Mouse (Mus musculus): Measurements from ENCODE around the gene Dock3. TPM values are rescaled to one million over a fixed set of nuclear protein-coding genes. Genes with fewer than 3 reads are reported as not detected.
A peak's percentile ranks its signal among the peaks of the same experiment; 100 is the strongest.
"Not testable (repeated sequence)": the region's sequence is repeated elsewhere in the genome, so short reads cannot be mapped to it uniquely, and the experiment has no call there.

Gene Dock3
- polyA plus RNA-seq, 1 experiment = 0.69 TPM

DNA sequence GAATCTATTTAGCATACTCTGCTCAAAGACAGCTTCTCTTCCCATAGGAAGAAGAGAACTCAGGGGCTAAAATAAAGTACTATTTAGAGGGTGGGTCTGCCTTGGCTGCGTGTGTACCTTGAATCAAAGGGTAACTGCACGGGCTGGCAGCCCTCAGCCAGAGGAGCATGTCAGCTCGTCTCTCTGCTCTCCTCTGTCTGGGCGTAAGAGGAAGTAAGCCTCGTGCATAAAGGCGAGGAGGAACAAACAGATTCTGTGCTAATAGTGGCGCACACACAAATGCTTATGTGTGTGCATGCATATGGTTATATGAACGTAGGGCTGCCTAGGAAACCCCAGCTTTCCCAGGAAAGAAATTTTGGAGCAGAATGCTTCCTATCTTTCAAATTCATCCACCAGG is 29.1 kb upstream of the Dock3 start:
- 48% methylated on average over 8 of the region's 8 CpGs for WGBS
- no peak for DNase-seq (ENCODE audit: low read depth, low spot score)

DNA sequence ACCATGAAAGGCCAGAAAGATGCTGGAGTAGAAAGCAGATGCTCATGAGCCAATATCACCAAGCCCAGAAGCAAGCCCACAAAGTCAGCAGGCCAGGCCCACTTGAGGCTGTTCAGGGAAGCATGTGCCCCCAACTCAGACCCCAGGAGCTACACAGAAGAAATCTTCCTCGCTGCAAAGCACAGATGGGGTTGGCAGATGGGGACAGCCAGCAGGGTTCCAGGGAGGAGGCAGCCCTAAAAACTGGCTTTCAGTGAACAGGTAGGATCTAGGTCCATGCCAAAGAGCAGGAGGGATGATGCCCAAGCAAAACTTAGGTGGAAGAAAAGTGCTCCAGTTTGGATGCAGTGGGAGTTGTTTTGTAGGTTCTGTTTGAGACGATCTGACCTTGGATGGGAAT is 28.7 kb upstream of the Dock3 start:
- 61% methylated on average over 2 of the region's 2 CpGs for WGBS
- DNase-seq (ENCODE audit: low read depth, low spot score) = no peak

DNA sequence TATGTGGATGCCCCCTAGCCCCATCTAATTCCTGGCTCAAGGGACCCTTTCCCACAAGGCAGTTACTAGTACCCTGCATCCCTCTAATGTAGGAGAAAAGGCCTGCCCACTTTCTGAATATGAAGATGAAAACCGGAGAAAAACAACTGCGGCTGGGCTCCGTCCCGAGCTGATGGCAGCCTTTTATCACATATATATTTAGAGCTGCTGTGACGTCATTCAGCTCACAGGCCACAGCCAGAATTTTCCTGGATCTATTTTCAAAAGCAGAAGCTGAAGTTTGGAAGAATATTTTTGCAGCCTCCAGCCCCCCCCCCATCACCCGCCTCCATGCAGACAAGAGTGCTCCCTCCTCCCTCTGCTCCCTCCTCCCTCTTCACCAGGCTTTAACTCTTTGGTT is 27.9 kb upstream of the Dock3 start:
- DNase-seq (ENCODE audit: low read depth, low spot score) = no peak
- 81% methylated on average over 6 of the region's 6 CpGs for WGBS

DNA sequence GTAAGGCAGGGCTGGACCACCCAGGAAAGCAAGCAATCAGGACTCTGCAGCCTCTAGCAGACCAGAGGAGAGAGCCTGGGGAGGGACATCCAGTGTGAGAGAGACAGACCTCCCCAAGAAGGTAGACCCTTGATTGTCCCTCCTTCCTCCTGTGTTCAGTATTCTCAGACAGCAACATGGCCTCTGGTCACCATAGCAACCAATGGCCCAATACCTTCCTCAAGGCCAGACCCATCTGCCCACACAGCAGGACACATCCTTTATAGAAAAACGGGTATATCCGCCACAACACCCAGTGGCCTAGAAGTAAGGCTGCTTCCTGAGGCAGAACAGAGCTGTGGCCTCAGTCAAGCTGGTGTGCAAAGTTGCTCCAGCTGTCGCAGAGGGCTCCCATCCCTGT is 23.9 kb upstream of the Dock3 start:
- 83% methylated on average over 3 of the region's 3 CpGs for WGBS

DNA sequence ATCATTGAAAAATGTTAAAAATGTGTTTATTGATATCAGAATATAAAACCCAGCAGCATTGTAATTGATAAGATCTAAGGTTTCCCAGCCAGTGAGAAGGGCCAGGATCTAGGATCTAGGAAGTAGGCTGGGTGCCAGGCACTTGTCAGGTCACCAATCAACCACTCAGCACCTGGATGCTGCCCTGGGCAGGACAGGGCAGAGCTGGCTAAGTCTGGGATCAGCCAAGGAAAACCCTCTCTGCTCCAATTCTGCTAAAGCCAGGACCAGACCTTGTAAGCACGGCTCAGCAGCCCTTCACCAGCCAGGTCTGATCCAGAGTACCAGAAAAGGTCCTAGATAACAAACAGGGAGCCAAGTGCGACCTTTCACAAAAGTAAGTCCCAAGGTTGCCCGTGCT is 23.2 kb upstream of the Dock3 start:
- 81% methylated on average over 3 of the region's 3 CpGs for WGBS

More for the DNA sequence above, 23.9 kb upstream of the Dock3 start:
- no peak for DNase-seq (ENCODE audit: low read depth, low spot score)

DNA sequence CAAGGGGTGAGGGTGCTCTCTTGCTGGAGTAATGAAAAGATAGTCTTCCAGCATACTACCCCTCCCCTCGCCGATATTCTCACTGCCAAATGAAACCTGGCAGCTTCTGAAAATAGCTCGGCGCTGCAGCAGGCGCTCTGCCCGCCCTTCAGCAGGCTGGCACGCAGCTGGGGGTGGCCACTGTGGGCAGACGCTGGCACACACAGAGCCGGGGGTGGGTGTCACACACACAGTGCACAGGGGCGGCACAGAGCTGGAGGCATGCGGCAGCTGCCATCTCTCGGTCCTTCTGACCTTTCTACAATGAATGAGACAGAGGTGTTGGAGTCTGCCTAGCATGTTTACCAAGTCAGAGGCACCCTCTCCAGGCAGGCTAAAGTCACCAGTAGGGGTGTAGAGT is 22.8 kb upstream of the Dock3 start:
- 81% methylated on average over 12 of the region's 12 CpGs for WGBS
- DNase-seq (ENCODE audit: low read depth, low spot score) = no peak

More for the DNA sequence above, 23.2 kb upstream of the Dock3 start:
- no peak for DNase-seq (ENCODE audit: low read depth, low spot score)

DNA sequence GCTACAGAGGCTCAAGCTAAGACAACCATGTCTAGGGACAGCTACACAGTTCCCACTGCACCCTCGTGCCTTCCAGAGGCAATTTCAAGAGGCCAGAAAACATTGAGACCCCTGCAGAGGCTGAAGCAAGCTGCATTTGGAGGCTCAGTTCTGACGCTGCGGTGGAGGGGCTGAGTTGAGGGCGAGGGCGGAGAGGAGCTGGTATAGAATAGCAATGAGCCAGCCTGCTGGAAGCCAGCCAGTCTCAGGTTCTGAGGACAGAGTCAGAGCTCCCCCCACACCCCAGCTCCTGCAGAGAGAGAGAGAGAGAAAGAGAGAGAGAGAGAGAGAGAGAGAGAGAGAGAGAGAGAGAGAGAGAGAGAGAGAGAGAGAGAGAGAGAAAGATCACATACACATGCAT is 20.5 kb upstream of the Dock3 start:
- WGBS = 41% methylated on average over 5 of the region's 5 CpGs
- DNase-seq (ENCODE audit: low read depth, low spot score) = no peak

DNA sequence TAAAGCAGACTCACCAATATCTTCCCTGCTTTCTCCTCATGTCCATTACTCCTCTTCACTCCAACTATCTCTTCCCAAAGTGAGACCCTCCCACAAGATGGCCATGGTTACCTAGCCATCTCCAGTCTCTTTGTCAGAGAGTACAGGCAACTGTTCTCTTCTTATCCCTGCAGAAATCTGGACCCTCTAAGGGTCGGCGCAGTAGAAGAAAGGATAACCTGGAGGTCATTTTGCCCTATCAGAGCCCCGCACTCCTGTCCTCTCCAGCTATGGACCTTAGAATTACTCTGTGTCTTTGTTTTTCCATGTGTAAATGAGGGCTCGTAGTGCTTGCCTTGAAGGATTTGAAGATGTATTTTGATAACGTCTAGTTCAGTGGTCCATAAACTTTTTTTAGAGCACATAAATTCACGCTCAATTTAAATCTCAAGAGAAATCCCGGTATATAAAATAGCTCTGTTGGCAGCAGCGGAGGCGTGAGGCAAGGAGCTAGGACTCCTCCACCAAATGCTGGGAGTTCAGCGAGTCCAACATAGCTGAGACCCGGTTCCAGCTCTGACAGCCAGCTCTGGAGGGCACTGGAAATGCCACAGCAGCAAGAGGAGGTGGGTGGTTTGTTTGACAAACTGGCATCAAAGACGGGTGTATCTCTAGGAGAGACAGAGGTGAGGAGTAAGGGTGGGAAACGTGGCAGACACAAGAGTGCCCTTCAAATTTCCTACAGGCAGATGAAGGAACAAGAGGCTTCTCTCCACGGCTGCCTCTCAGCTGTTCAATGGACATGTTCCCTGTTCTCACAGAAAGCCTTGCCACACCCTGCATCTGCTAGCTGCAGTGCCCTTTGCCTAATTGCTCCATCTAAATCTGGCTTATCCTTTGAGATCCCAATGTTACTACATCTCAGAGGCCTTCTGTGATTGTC is 19.0 kb upstream of the Dock3 start:
- 74% methylated on average over 14 of the region's 14 CpGs for WGBS
- DNase-seq (ENCODE audit: low read depth, low spot score) = no peak

DNA sequence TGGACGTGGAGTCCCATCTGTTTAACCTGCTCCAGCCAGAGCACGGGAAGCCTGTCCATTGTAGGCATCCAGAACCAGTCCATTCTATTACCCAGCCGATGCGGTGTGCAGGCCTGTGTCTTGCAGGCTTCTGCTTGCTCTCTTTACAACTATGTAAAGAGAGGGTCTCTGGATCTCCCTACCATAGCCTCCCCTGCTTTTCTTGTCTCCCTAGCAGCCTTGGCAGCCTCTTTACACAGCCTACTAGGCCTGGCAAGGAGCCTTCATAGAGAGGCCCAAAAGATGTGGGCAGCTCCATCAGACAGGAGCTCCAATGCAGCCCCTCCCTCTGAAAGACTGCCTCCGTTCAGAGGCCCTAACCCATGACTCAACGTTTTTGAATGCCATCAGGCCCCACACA is 17.4 kb upstream of the Dock3 start:
- no peak for DNase-seq (ENCODE audit: low read depth, low spot score)
- 74% methylated on average over 6 of the region's 6 CpGs for WGBS

DNA sequence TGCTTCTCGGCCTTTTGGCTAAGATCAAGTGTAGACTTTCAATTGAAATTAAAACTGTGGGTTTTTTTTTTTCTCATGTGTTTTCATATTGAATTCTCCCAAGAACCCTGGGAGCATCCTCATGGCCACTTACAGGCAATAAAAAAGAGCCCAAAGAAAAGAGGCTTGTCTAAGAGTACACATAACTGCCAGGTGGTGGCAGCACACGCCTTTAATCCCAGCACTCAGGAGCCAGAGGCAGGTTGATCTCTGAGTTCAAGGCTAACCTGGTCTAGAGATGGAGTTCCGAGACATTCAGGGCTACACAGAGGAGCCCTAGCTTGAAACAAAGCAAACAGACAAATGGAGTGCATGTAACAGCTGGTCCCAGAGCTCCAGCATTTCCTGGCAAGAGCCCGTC is 14.5 kb upstream of the Dock3 start:
- WGBS = 52% methylated on average over 4 of the region's 4 CpGs
- no peak for DNase-seq (ENCODE audit: low read depth, low spot score)

DNA sequence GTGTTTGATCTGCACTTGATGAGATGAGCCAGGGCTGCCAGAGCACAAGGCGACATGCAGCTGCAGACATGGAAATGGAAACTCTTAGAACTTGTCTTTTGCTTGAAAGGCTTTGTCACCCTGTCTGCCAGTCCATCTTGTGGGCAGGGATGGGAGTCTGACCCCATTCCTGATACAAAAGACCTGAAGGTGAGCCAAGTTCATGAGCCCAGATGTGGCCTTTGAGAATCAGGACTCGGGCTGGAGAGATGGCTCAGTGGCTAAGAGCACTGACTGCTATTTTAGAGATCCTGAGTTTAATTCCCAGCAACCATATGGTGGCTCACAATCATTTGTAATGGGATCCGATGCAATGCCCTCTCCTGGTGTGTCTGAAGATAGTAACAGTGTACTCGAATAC is 13.6 kb upstream of the Dock3 start:
- 70% methylated on average over 4 of the region's 4 CpGs for WGBS
- DNase-seq (ENCODE audit: low read depth, low spot score) = no peak

DNA sequence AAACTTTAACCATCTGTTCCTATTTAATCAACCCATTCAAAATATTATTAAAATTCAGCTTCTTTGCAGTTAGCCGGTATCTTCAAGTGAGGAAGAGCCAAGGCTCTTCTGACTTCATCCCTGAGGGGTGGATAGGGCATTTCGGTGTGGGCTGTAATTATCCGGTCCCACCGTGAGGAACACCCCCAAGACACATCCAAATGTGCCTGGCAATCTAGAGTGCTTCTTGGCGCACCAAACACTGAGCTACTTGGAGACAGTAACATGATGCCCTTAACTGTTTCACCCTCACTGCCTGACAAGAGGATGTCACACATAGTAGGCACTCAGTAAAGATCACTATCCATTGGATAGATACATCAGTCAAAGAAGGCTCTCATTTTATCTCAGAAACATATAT is 4.4 kb upstream of the Dock3 start:
- DNase-seq (ENCODE audit: low read depth, low spot score) = no peak
- 65% methylated on average over 5 of the region's 5 CpGs for WGBS

DNA sequence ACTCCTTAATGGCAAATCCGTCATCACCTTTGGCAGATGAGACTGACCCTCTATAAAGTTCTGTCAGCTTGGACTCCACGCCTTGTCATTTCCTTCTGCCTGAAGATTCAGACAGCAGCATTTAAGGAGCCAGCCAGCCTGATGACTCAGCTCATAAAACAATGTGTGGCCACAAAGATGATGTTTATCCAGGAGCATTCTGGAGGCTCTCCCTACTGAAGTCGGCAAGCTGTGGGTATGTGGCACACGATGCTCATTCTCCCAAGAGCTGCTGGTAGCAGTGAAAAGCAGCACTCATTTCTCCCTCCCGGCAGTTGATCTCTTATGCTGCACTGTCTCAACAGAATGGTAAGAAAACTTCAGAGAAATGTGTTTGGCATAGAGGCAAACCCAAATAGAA is 3.6 kb upstream of the Dock3 start:
- WGBS = 12% methylated on average over 5 of the region's 5 CpGs
- DNase-seq (ENCODE audit: low read depth, low spot score) = peak; percentile 24

DNA sequence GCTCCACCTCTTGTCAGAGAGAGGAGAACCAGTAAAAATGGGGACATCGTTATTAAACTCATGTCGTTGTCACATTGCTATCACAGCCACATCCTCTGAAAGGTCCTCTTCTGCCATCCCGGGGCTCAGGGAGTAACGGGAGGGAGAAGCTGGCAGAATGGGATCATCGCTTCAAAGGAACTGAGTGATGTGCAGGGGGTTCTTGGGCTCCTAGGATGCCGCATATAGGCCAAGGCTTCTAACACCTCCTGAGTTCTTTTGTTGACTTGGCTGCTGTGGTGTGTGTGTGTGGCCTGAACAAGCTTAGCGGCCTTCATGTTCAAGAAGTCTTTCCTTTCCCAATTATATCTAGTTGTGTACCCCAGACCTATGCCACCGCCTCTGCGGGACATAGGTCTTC is 431 bp upstream of the Dock3 start:
- DNase-seq (ENCODE audit: low read depth, low spot score) = no peak
- 25% methylated on average over 9 of the region's 9 CpGs for WGBS

DNA sequence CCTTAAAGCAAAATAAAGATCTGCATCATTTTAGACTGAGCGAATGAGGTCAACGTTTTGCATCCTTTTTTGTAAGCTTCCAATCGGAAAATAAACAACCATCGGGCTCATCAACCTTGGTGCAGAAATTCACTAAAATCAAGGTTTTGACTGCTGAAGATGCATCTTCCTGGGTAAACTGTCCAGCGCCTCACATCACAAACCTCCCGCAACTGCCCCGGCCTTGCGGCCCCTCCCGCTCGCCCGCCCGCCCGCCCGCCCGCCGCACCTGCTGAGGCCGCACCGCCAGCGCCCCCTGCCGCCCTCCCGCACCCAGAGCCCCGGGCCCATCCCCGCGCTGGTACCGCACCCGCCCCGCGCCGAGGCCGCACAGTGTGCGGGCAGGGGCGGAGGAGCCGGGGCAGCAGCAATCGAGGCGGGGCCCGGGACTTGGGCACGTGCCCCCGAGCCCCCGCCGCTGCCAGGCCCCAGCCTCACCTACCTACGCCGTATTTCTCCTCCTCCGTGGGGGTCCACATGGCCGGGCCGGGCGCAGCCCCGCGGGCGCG is 644 bp downstream of the Dock3 start:
- DNase-seq (ENCODE audit: low read depth, low spot score) = no peak
- 2% methylated on average over 45 of the region's 50 CpGs for WGBS

DNA sequence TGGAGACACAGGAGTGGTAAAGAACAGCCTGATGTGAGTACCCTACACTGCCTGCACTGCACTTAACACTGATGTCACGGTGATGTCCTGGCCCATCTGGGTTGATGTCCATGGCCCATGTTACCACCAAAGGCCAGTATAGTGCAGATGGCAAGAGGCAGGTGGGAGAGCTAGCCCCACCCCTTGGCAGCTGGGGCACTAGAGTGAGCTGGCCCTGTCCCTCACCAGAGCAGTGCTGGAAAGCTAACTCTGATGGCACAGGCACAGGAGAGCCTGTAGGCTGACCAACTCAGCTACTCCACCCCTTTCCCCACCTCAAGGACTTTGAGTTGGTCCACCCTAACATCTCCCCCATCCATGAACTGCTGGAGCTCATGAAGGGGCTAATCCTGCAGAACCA is 7.1 kb downstream of the Dock3 start:
- no peak for DNase-seq (ENCODE audit: low read depth, low spot score)
- WGBS = 76% methylated on average over 1 of the region's 1 CpGs

DNA sequence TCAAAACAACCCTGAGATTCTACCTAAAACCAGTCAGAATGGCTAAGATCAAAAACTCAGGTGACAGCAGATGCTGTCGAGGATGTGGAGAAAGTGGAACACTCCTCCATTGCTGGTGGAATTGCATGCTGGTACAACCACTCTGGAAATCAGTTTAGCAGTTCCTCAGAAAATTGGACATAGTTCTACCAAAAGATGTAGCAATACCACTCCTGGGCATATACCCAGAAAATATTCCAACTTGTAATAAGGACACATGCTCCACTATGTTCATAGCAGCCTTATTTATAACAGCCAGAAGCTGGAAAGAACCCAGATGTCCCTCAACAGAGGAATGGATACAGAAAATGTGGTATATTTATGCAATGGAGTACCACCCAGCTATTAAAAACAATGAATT is 56.9 kb downstream of the Dock3 start:
- not testable (repeated sequence) for DNase-seq (ENCODE audit: low read depth, low spot score)
- 69% methylated on average over 1 of the region's 1 CpGs for WGBS

DNA sequence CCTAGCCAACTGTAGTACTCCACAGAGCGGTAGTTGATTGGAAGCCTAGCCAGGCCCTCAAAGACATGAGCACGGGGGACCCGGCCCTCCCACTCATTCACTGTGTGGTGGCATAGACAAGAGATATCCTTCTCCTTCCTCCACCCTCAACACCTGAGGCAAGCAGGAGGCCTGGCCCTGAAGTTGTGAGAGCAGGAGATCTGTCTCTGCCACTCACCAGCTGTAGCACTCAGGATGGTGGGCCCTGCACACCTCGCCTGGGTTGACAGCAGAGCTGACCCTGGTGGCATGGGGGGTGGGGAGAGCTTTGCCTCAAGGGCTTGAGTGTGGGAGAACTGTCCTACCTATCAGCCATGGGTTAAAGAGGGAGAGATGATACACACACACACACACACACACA is 65.9 kb downstream of the Dock3 start:
- WGBS = 81% methylated on average over 4 of the region's 4 CpGs
- no peak for DNase-seq (ENCODE audit: low read depth, low spot score)

DNA sequence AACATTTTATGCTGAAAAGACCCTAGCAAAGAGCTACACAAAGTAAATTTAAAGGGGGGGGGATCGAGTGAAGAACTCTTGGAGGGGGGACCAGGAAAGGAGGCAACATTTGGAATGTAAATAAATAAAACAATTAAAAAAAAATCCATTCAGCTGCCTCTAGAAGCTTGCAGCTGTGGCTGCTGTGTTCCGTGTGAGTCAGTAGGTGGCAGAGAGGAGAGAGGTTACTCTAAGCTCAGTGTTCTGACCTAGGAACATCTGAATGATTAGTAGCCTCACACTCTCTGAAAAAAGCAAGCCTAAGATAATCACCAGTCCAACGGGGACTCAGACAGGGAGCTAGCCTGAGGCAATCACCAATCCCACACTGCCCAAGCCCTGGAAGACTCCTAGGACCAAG is 66.9 kb downstream of the Dock3 start:
- no peak for DNase-seq (ENCODE audit: low read depth, low spot score)
- 2% methylated on average over 3 of the region's 3 CpGs for WGBS

DNA sequence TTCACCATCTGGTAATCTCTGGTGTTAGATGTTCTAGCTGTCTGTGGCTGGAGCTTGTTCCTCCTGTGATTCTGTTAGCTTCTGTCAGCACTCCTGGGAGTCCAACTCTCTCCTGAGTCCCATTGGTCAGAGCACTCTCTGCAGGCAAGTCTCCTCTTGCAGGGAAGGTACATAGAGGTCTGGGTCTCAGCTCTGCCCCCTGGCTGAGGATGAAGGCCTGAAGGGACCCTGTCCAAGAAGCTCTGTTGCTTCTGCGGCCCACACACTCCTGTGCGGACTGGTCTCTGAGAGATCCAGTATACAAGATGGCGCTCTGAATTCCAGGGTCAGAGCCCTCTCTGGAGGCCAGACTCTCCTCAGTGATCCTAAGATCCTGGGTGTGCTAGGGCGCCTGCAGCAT is 75.3 kb downstream of the Dock3 start:
- not testable (repeated sequence) for DNase-seq (ENCODE audit: low read depth, low spot score)
- 76% methylated on average over 4 of the region's 4 CpGs for WGBS

DNA sequence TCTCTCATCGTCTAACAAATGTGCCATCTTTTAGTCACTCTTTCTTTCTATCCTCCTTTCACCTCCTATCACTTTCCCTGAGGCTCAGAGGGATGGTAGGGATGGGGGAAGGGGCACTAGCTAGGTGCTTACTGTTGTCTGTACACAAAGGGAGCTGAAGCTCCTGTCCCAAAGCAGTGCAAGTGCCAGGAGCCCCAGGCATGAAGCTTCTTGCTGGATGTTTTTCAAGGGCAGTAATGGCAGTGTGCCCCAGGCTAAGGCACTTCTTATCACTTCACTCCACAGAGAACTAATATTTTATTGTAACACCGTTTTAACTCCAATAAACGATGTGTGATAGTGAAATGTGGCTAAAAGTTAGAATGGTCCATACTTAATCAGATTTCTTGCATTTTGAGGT is 118.9 kb downstream of the Dock3 start:
- DNase-seq (ENCODE audit: low read depth, low spot score) = no peak
- 47% methylated on average over 3 of the region's 3 CpGs for WGBS
